Mouse (Mus musculus) small intestine, adult 2 months (tissue): Measurements from ENCODE around the gene Diaph3. TPM values are rescaled to one million over a fixed set of nuclear protein-coding genes. Genes with fewer than 3 reads are reported as not detected.
"Not testable (repeated sequence)": the region's sequence is repeated elsewhere in the genome, so short reads cannot be mapped to it uniquely, and the experiment has no call there.

ENCODE experiments used
- H3K27ac ChIP-seq: fragments of 200-500 bp; 2 replicates; pipeline ENCODE4 v1.5.1; 2012; ENCODE audit warnings: low read depth, low read length, control low read depth, inconsistent platforms; ENCODE audit not compliant: insufficient read depth
- H3K27me3 ChIP-seq: fragments of 200-500 bp; 2 replicates; pipeline ENCODE4 v1.6.1; 2012; ENCODE audit warnings: mild to moderate bottlenecking, moderate library complexity, low read length, inconsistent platforms; ENCODE audit not compliant: control insufficient read depth, insufficient read depth
- H3K36me3 ChIP-seq: fragments of 200-500 bp; 2 replicates; pipeline ENCODE4 v1.6.1; 2012; ENCODE audit warnings: mild to moderate bottlenecking, low read length, control low read depth, inconsistent platforms; ENCODE audit not compliant: control insufficient read depth, insufficient read depth
- H3K4me1 ChIP-seq: fragments of 200-500 bp; 2 replicates; pipeline ENCODE4 v1.6.1; 2012; ENCODE audit warnings: low read length, inconsistent platforms, mixed read lengths; ENCODE audit not compliant: control insufficient read depth, insufficient read depth, insufficient read length
- H3K4me3 ChIP-seq: fragments of 200-500 bp; 2 replicates; pipeline ENCODE4 v1.5.1; 2012; ENCODE audit warnings: low read depth, mild to moderate bottlenecking, control low read depth, inconsistent platforms, low read length, moderate library complexity
- CTCF ChIP-seq: fragments of 200-500 bp; IDR thresholded peaks from 2 replicates; pipeline ENCODE4 v1.5.1; 2012; ENCODE audit warnings: low read depth, mild to moderate bottlenecking, control low read depth, inconsistent platforms, low read length, moderate library complexity, mixed read lengths; ENCODE audit not compliant: insufficient replicate concordance, insufficient read length; ENCODE audit errors: extremely low read depth
- POLR2A ChIP-seq: fragments of 200-500 bp; IDR thresholded peaks from 2 replicates; pipeline ENCODE4 v1.6.1; 2012; ENCODE audit warnings: low read depth, mild to moderate bottlenecking, control low read depth, inconsistent platforms, low read length, moderate library complexity
- WGBS: fragments of 180-500 bp; shearing (Covaris S2); methylation state at CpG from one replicate; pipeline ENCODE4 v1.1.7; 2018; 5-methylcytosine and 5-hydroxymethylcytosine counted together
- polyA plus RNA-seq: library from polyadenylated mRNA; depleted of rRNA; stranded (reverse); fragments of >200 nt; gene quantifications from 2 replicates; pipeline ENCODE4 v1.2.3, GENCODE M21; 2012

The Diaph3 gene
- polyA plus RNA-seq, 1 experiment = 0.29 TPM

GRCm38 (mm10) chr14:87087996-87088395 is 53.0 kb downstream of the Diaph3 start:
- no peaks in the 10 kb centered on the region for H3K4me1 ChIP-seq
- 100% methylated on average over 1 of the region's 1 CpGs for WGBS
- TF ChIP-seq CTCF = no peak
- TF ChIP-seq POLR2A = no peak

GRCm38 (mm10) chr14:87084906-87085305 is 56.1 kb downstream of the Diaph3 start:
- H3K4me3 ChIP-seq, H3K36me3 ChIP-seq, H3K27ac ChIP-seq, H3K27me3 ChIP-seq, H3K4me1 ChIP-seq: not testable (repeated sequence)
- 65% methylated on average over 8 of the region's 8 CpGs for WGBS

More at GRCm38 (mm10) chr14:87087996-87088395, 53.0 kb downstream of the Diaph3 start:
- Histone ChIP-seq H3K4me3 (no peak overlapping the region), H3K27ac (no peak overlapping the region), H3K27me3 (no peaks in the 10 kb centered on the region), H3K36me3 (no peaks in the 10 kb centered on the region)

DNA sequence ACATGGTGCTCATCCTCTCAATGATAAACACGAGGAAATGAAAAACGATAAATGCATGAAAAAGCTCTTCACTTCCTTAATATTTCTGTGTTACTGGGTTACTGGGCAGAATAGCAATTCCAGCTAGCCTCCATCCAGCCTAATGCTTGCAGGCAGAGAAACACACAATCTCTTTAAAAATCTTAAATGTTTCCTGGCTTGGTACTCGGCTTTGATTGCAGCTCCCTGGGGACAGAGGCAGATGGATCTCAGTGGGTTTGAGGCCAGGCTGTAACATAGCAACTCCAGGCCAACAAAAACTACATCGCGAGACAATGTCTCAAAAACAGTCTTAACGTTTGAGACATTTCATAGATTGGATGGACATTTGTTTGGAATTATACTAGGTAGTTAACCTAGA is 57.1 kb downstream of the Diaph3 start:
- TF ChIP-seq POLR2A = no peak
- no peak for TF ChIP-seq CTCF
- Histone ChIP-seq H3K4me3 (no peak overlapping the region), H3K4me1 (no peaks in the 10 kb centered on the region), H3K27me3 (no peaks in the 10 kb centered on the region), H3K27ac (no peak overlapping the region), H3K36me3 (no peaks in the 10 kb centered on the region)
- 73% methylated on average over 6 of the region's 6 CpGs for WGBS

DNA sequence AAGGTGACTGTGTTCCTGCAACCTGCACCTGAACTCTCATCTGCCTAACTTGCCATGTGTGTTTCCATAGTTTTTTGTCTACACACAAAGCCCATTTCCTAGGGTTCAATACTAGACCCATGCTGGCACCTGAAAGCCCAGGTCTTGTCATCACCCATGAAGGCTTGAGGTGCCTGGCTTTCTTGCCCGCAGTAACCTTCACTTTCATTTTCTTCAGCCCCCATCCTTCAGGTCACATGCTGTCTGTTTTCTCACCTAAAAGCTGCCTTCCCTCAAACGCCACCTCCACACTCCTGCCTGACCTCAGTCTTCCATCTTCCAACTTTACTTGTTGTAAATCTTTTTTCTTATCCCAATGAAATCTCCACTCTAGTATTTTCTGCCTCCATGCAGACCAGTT is 61.3 kb downstream of the Diaph3 start:
- Histone ChIP-seq H3K27ac (no peak overlapping the region), H3K36me3 (no peaks in the 10 kb centered on the region), H3K4me1 (no peaks in the 10 kb centered on the region), H3K27me3 (no peaks in the 10 kb centered on the region), H3K4me3 (no peak overlapping the region)
- no peak for TF ChIP-seq POLR2A
- no peak for TF ChIP-seq CTCF
- 83% methylated on average over 2 of the region's 2 CpGs for WGBS

DNA sequence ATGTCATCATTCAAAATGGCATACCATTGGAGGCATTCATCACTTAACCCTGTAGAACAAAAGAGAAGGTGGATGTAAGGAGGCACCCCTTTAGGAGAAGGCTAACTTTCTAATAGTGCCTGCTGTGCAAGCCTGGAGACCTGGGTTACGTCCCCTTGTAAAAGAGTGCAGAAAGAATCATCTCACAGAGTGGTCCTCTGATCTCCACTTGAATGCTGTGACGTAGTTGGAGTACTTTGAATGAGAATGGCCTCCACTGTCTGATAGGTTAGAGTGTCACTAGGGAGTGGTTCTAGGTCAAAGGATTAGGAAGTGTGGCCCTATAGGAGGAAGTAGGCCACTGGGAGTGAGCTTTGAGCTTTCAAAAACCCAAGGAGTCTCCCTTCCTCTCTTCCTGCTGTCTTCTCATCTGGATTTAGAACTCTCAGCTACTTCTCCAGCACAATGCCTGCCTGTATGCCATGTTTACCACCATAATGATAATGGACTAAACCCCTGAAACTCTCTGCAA is 66.0 kb downstream of the Diaph3 start:
- H3K4me3 ChIP-seq = no peak overlapping the region
- no peak overlapping the region for H3K27ac ChIP-seq
- no peaks in the 10 kb centered on the region for H3K36me3 ChIP-seq
- H3K4me1 ChIP-seq = no peaks in the 10 kb centered on the region
- 96% methylated on average over 2 of the region's 2 CpGs for WGBS
- H3K27me3 ChIP-seq = no peaks in the 10 kb centered on the region
- TF ChIP-seq CTCF (no peak), POLR2A (no peak)

GRCm38 (mm10) chr14:87064281-87064680 is 76.8 kb downstream of the Diaph3 start:
- no peak for TF ChIP-seq CTCF
- no peak for TF ChIP-seq POLR2A

GRCm38 (mm10) chr14:87056169-87056568 is 84.9 kb downstream of the Diaph3 start:
- no peaks in the 10 kb centered on the region for H3K27me3 ChIP-seq
- no peaks in the 10 kb centered on the region for H3K4me1 ChIP-seq
- TF ChIP-seq POLR2A (no peak), CTCF (no peak)
- H3K27ac ChIP-seq = no peak overlapping the region
- H3K36me3 ChIP-seq = no peaks in the 10 kb centered on the region
- 97% methylated on average over 2 of the region's 2 CpGs for WGBS
- no peak overlapping the region for H3K4me3 ChIP-seq

More at GRCm38 (mm10) chr14:87064281-87064680, 76.8 kb downstream of the Diaph3 start:
- Histone ChIP-seq H3K27ac (no peak overlapping the region), H3K4me3 (no peak overlapping the region), H3K4me1 (no peaks in the 10 kb centered on the region), H3K36me3 (no peaks in the 10 kb centered on the region), H3K27me3 (no peaks in the 10 kb centered on the region)
- WGBS = 91% methylated on average over 4 of the region's 4 CpGs

GRCm38 (mm10) chr14:87051187-87051586 is 89.8 kb downstream of the Diaph3 start:
- no peaks in the 10 kb centered on the region for H3K27me3 ChIP-seq
- 84% methylated on average over 5 of the region's 5 CpGs for WGBS
- H3K4me1 ChIP-seq = no peaks in the 10 kb centered on the region
- H3K27ac ChIP-seq = no peak overlapping the region
- no peaks in the 10 kb centered on the region for H3K36me3 ChIP-seq
- no peak for TF ChIP-seq POLR2A
- TF ChIP-seq CTCF = no peak
- H3K4me3 ChIP-seq = no peak overlapping the region
